Mouse (Mus musculus) cortical plate, adult 2 months (tissue): ENCODE results near the gene Il1rl2.

ENCODE experiments used
- CTCF ChIP-seq: fragments of 200-500 bp; IDR thresholded peaks from 2 replicates; pipeline ENCODE4 v1.5.1; 2011; ENCODE audit warnings: mild to moderate bottlenecking, control low read depth, low read length; ENCODE audit not compliant: insufficient read depth; ENCODE audit errors: extremely low read depth
- POLR2A ChIP-seq: fragments of 200-500 bp; IDR thresholded peaks from 2 replicates; pipeline ENCODE4 v1.6.1; 2011; ENCODE audit warnings: mild to moderate bottlenecking, low read length, control low read depth; ENCODE audit not compliant: insufficient read depth; ENCODE audit errors: extremely low read depth

DNA sequence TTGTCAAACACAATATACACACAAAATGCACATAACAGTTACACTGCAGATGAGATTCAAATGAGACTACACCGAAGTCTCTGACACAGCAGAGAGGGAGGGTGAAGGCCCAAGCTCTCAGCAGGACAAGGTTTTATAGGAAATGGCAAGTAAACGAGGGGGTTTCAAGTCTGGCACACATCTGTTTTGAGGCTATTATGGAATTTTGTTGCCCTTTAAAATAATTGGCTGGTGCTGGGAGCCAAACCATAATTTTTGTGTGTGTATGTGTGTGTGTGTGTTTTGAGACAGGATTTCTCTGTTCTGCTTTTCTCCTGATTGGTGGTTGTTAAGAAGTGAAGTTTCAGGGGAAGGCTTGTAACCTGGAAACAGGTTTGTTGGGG lies 28.5 kb downstream of the Il1rl2 start:
- TF ChIP-seq POLR2A (no peak), CTCF (no peak)
